ENCODE assay signal across 16 mouse cellular contexts in genomic region chr6:34234443-34235020, GRCm38 (mm10). TPM values are rescaled to one million over a fixed set of nuclear protein-coding genes. Genes with fewer than 3 reads are reported as not detected.
DNase-seq lines count a peak whose midpoint lies in the region; ATAC-seq and TF ChIP-seq lines count a peak whose summit lies in the region.
"Had no signal": no experiment of that assay in that cellular context is flagged by ENCODE, and none has a peak within 500 bp of the region (broad histone marks: within the 10 kb centered on the region; RNA-seq: fewer than 3 reads in every experiment).

No protein-coding gene starts in this region.

- WGBS in hindbrain, embryonic 10.5 days: 76% methylated on average over 5 of the region's 5 CpGs
- 88% methylated on average over 5 of the region's 5 CpGs for whole genome bisulfite sequencing in hindbrain, embryonic 14.5 days
- 59% methylated on average over 5 of the region's 5 CpGs for WGBS in heart, adult 2 months

- peaks cover 18% of the 10 kb centered on the region; the same call in 1 of the 2 replicates for H3K4me1 ChIP-seq in hindbrain, embryonic 10.5 days (replicated peaks)
- H3K4me1 ChIP-seq in hindbrain, embryonic 14.5 days (replicated peaks; ENCODE audit: control insufficient read depth, insufficient read depth, low read length): no peaks in the 10 kb centered on the region
- no peaks in the 10 kb centered on the region for H3K4me1 ChIP-seq in heart, adult 2 months (ENCODE audit: control insufficient read depth, insufficient read depth, low read length)
- H3K4me1 ChIP-seq: limb, embryonic 15.5 days; liver, embryonic 15.5 days had no signal

- no peak overlapping the region for H3ac ChIP-seq in C2C12 (ENCODE audit: control insufficient read depth, insufficient read length, low read depth)

- H3K79me2 ChIP-seq in C2C12 (ENCODE audit: control insufficient read depth, insufficient read depth): no peaks in the 10 kb centered on the region
- H3K79me2 ChIP-seq in heart, adult 2 months (replicated peaks; ENCODE audit: control insufficient read depth, insufficient read depth, low read length): no peaks in the 10 kb centered on the region

- no peaks in the 10 kb centered on the region for H3K36me3 ChIP-seq in hindbrain, embryonic 10.5 days
- H3K36me3 ChIP-seq in hindbrain, embryonic 14.5 days (replicated peaks; ENCODE audit: control insufficient read depth, insufficient read depth): no peaks in the 10 kb centered on the region
- no peaks in the 10 kb centered on the region for H3K36me3 ChIP-seq in C2C12 (ENCODE audit: control insufficient read depth, insufficient read depth)
- no peaks in the 10 kb centered on the region for H3K36me3 ChIP-seq in heart, adult 2 months (ENCODE audit: control insufficient read depth, insufficient read depth, low read length)
- H3K36me3 ChIP-seq: kidney, embryonic 15.5 days; limb, embryonic 15.5 days; liver, embryonic 15.5 days had no signal

- H3K9me3 ChIP-seq in hindbrain, embryonic 10.5 days: no peaks in the 10 kb centered on the region
- no peaks in the 10 kb centered on the region for H3K9me3 ChIP-seq in hindbrain, embryonic 14.5 days (ENCODE audit: control insufficient read depth, low read length)
- H3K9me3 ChIP-seq: kidney, embryonic 15.5 days; limb, embryonic 15.5 days; liver, embryonic 15.5 days had no signal

- 0 out of 2 replicates have a peak, but pooled peaks cover 4% of the 10 kb centered on the region for H3K27me3 ChIP-seq in hindbrain, embryonic 10.5 days (ENCODE audit: insufficient read depth, poor library complexity, severe bottlenecking)
- H3K27me3 ChIP-seq in hindbrain, embryonic 14.5 days (ENCODE audit: control insufficient read depth, insufficient read depth, low read length): no peaks in the 10 kb centered on the region
- no peaks in the 10 kb centered on the region for H3K27me3 ChIP-seq in C2C12 (ENCODE audit: control insufficient read depth, insufficient read depth, insufficient read length)
- H3K27me3 ChIP-seq in heart, adult 2 months (ENCODE audit: control insufficient read depth, insufficient read depth, low read length): no peaks in the 10 kb centered on the region
- H3K27me3 ChIP-seq: kidney, embryonic 15.5 days; liver, embryonic 15.5 days had no signal

- DNase-seq in hindbrain, embryonic 10.5 days (ENCODE audit: low spot score): no peak
- DNase-seq in hindbrain, embryonic 14.5 days (ENCODE audit: low spot score): no peak
- peak; percentile 71 for DNase-seq in 3T3-L1 (ENCODE audit: low read depth, low spot score)
- peak; percentile 70 for DNase-seq in fibroblast of lung, adult 2 months (ENCODE audit: low read depth)
- DNase-seq in thymus, postnatal 25 days: no peak
- no peak for DNase-seq in heart, adult 2 months
- DNase-seq: cerebellum, adult 2 months; gastrocnemius, postnatal 14 days; right cerebral cortex, postnatal 14 days; spleen, adult 18-20 months; thymus, postnatal 4 days had no signal

- TF ChIP-seq CTCF in C2C12 (IDR thresholded peaks at IDR 0.05; ENCODE audit: control insufficient read depth, insufficient read depth, insufficient read length): no peak
- no peak for TF ChIP-seq CTCF in heart, adult 2 months (IDR thresholded peaks at IDR 0.05)

- H3K9ac ChIP-seq in hindbrain, embryonic 14.5 days: no peak overlapping the region
- H3K9ac ChIP-seq in heart, adult 2 months (ENCODE audit: low read depth, low read length): no peak overlapping the region
- H3K9ac ChIP-seq: kidney, embryonic 15.5 days; limb, embryonic 15.5 days; liver, embryonic 15.5 days had no signal

- TF ChIP-seq EP300 in heart, adult 2 months (IDR thresholded peaks at IDR 0.05; ENCODE audit: insufficient read depth, low read depth, low read length): no peak

- no peaks in the 10 kb centered on the region for H3K79me3 ChIP-seq in C2C12 (ENCODE audit: low read depth)

- ATAC-seq in hindbrain, embryonic 14.5 days (ENCODE audit: low FRiP score): no peak

- H3K4me2 ChIP-seq in hindbrain, embryonic 14.5 days (replicated peaks): no peak overlapping the region
- H3K4me2 ChIP-seq: kidney, embryonic 15.5 days; limb, embryonic 15.5 days; liver, embryonic 15.5 days; midbrain, embryonic 11.5 days had no signal

- H3K27ac ChIP-seq in hindbrain, embryonic 10.5 days: 0 out of 2 replicates have a peak overlapping the region, but pooled peaks have one; percentile 2
- no peak overlapping the region for H3K27ac ChIP-seq in hindbrain, embryonic 14.5 days
- H3K27ac ChIP-seq in heart, adult 2 months: no peak overlapping the region
- H3K27ac ChIP-seq: kidney, embryonic 15.5 days; limb, embryonic 15.5 days; liver, embryonic 15.5 days had no signal

- TF ChIP-seq POLR2A in heart, adult 2 months (IDR thresholded peaks at IDR 0.05; ENCODE audit: insufficient read depth, low read depth, low read length): no peak

- H3K4me3 ChIP-seq in hindbrain, embryonic 10.5 days: no peak overlapping the region
- no peak overlapping the region for H3K4me3 ChIP-seq in hindbrain, embryonic 14.5 days (replicated peaks; ENCODE audit: low read length)
- no peak overlapping the region for H3K4me3 ChIP-seq in C2C12 (ENCODE audit: insufficient read depth, poor library complexity, severe bottlenecking)
- no peak overlapping the region for H3K4me3 ChIP-seq in heart, adult 2 months
- H3K4me3 ChIP-seq: kidney, embryonic 15.5 days; limb, embryonic 15.5 days; liver, embryonic 15.5 days had no signal

- intact Hi-C loops in heart, adult 2 months (cut with DNase I): no loop called here

TF ChIP-seq in C2C12, 6 proteins besides CTCF, POLR2A, EP300 and RAD21:
- TF ChIP-seq MYOD1 (IDR thresholded peaks at IDR 0.05; ENCODE audit: control insufficient read depth, insufficient read length, low read depth) (no peak), USF1 (IDR thresholded peaks at IDR 0.05; ENCODE audit: low read depth) (peak; percentile 56)

RNA-seq across cellular contexts. Expression of gene Slc35b4, which starts 57.6 kb away (rescaled TPM):
- polyA plus RNA-seq in hindbrain, embryonic 10.5 days (2016; fragmentation: Nextera tagmentation; extraction: Ambion mirVana): 41.3 and 43.2 TPM in 2 replicates
- polyA plus RNA-seq in hindbrain, embryonic 14.5 days (2014; fragmentation: Nextera tagmentation; extraction: Ambion mirVana): 46.5 and 51.0 TPM in 2 replicates
- 23.5 TPM for polyA plus RNA-seq in C2C12 (2012; fragmentation: generic; extraction: Trizol)
- total RNA-seq in heart, adult 2 months (2021): 1 to 10 TPM; 8.0 to 8.5 TPM
- polyA plus RNA-seq in heart, adult 2 months (2012; rRNA removed): 10.6 and 18.4 TPM in 2 replicates

Comparison
In these comparisons a context has a peak if more than half of its experiments do, and no peak if none do; other contexts are left out.
1. DNase-seq: peak in 3T3-L1 (single experiment) and fibroblast of lung, adult 2 months (single experiment); none in hindbrain, embryonic 10.5 days (single experiment), hindbrain, embryonic 14.5 days (single experiment), thymus, postnatal 25 days (single experiment) and heart, adult 2 months (0 of 2).